Mouse (Mus musculus) CD8-positive naive resting alpha-beta T cell, adult 2 months (primary cell): ENCODE data around the gene Limch1.

ENCODE experiments used
- DNase-seq, 2 experiments: peaks; one replicate each; pipeline ENCODE4 v3.0.0; 2022; ENCODE audit warnings: low read depth in 2 of 2, low spot score in 2 of 2

Limch1 gene

DNA sequence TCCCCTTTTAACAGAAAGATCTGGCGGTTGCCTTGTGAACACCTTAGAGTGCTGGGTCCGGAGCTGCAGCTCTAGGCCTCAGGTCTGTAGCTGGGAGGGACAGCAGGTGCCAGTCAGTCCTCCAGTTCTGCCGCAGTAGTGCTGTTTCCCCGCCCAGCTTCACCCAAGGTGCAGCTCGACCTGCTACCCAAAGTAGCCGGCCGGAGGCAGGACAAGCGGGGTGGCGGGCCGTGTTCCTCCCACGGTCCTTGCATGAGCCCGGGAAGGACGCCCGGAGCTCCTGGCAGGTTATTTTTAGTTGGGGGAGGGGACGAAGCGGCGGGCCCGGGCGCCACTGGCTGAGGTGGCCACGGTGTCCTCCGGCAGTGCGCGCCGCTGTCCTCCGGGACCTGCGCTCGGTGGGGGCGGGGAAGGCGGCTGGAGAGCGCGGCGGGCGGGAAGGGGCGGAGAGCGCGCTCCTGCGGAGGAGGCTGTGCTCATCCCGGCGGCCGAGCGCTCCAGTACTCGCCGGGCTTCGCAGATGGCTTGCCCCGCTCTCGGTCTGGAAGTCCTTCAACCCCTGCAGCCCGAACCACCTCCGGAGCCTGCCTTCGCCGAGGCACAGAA, at the start of gene Limch1:
Limch1 (plus strand) TSS at position 438 of the 606 bp plus-strand sequence.
- no peak for DNase-seq

GRCm38 (mm10) chr5:66697119-66697518, 48.5 kb upstream of the Limch1 start:
- peak; percentile 9 to 19 for DNase-seq

- DNase-seq = no peak
Measured at GRCm38 (mm10) chr5:66699911-66700310, 45.7 kb upstream of the Limch1 start.

GRCm38 (mm10) chr5:66701951-66702350, 43.7 kb upstream of the Limch1 start:
- no peak for DNase-seq

GRCm38 (mm10) chr5:66703317-66704004, 42.2 kb upstream of the Limch1 start:
- DNase-seq = no peak

- no peak for DNase-seq
Measured at GRCm38 (mm10) chr5:66707859-66708258, 37.8 kb upstream of the Limch1 start.

DNA sequence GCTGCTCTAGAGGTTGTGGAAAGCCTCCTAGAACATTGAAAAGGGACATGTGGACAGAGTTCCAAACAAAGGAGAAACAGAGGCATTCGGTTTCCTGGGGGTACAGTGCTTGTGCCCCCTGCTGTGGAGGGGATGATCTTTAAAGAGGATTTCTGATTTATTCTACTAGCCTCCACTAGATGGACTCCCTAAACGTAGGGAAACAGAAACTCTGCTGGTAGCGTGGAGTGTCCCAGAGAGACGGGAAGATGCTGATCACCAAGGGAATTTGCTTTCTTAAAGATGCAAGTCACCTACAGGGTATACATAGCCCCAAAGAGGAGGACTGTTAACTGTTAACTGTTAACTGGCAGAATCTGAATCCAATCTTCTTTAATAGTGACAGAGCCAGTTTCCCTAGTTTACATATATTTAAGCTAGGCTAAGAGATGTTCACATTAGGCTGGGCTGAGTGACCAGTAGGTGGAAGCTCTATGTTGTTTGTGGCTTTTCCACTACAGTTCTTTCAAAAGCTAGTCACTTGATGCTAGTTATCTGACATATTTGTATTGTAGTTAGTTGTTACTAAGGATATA, 35.1 kb upstream of the Limch1 start:
- DNase-seq = no peak

DNA sequence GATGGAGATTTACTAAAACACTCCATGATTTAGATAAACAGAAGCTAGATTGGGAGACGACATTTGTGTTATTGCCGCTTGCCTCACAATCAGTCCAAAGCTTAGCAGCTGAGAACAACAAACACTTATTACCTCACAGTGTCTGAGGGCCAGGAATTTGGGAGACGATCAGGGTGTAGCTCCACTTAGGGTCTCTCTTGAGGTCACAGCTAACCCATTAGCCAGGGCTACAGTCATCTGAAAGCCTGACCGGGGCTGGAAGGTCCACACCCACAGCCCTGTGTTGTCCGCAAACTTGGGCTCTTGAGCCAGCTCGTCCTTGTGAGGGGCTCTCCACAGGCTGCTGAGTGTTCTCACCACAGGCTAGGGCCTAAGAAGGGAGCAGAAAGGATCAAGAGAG, 32.8 kb upstream of the Limch1 start:
- no peak for DNase-seq

- DNase-seq = no peak
Measured at GRCm38 (mm10) chr5:66715498-66715931, 30.1 kb upstream of the Limch1 start.

DNA sequence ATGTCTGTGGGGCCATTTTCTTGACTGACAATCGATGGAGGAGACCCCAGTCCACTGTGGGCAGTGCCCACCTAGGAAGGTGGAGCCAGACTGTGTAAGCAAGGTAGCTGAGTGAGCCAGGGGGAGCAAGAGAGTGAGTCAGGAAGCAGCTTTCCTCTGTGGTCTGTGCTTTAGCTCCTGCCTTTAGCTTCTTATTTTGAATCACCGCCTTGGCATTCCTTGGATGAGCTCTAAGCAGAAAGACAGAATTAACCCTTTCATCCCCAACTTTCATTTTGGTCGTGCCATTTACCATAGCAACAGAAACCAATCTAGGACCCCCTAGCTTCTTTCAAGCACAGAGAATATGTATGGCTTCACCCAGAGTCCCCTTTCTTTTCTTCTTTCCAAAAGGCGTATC, 27.7 kb upstream of the Limch1 start:
- DNase-seq = no peak

GRCm38 (mm10) chr5:66718413-66718812, 27.2 kb upstream of the Limch1 start:
- no peak for DNase-seq

DNA sequence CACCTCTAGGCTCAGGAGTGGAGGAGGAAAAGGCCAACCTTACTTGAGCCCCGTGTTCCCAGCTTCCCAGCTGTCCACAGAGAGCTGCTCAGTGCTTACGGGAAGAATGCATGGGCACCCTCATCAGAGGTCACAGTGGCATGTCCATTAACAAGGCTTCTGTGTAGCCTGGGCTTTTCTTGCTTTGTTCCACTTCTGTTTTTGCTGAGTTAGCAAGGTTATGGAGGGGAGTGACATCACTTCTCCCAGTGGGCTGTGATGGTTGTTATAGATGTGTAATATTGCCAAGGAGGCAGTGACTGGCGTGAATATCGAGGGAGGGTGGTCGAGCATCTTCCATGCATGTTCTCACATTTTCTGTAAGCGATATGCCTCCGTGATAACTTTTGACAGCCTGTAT, 26.7 kb upstream of the Limch1 start:
- DNase-seq = no peak

DNA sequence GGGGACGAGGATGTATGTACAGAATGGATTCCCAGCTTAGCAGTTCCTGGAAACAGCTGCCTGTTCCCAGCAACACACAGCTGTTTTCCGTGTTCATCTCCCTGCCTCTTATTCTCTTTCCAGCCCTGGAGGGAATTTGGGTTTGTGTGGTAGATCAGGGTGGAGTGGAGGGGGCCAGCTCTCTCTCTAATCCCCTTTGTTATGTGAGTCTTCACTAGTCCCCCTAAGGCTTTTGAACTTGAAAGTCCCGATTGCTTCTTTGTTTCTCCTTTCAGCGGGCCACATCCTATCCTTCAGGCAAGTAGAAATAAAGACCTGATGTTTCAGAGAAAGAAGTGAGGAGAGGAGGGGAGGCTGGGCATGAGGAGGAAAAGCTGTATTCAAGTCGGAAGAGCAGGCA, 24.7 kb upstream of the Limch1 start:
- DNase-seq = no peak

- no peak for DNase-seq
Measured at GRCm38 (mm10) chr5:66722586-66722985, 23.0 kb upstream of the Limch1 start.

DNA sequence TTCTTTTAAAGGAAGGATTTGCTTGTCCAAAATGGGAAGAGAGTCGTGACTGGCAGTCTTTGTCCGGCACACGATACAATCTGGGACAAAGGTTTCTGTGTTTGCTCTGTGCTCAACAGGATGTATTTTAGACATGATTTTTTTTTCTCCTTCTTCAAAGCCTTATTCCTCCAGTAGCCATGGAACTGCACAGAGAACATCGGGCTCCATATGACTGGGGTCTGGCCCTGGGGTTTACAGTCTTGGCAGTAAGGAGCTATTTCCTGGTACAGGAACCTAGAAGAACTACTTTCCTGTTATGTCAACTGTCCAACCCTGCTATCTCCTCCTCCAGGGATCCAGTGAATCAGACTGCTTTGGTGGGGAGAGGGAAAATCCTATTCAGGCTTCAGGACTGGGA, 22.6 kb upstream of the Limch1 start:
- DNase-seq = no peak

- DNase-seq = no peak
Measured at GRCm38 (mm10) chr5:66723626-66724025, 22.0 kb upstream of the Limch1 start.

GRCm38 (mm10) chr5:66729306-66729705, 16.3 kb upstream of the Limch1 start:
- DNase-seq = no peak

DNA sequence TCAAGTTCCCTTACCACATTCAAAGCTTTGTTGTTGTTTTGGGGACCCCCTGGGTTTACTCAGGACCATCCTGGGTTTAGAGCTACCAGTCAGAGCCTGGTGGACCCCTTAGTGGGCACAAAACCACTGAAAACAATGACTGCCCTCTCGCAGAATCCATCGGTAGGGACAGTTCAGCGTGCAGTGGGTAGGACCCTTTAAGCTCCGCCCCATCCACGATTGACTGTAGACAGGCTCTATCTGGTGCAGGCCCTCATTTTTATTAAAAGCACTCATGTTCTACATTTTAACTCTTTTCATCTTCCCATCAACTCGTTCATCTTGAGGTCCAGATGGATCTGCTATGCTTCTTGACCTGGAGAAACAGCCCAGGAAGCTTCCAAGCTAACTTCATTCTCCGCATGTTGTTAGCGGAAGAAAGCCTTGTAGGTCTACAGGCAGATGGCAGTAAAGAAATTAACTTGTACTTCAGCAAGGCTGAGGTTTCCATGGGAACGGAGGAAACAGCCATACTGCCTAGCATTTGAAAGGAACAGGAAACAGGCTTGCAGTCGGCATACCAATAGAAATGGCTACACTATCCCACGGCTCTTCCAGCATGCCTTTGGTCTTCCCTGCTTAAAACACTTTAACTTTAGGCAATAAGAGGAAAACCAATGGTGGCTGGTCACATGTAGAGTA, 14.9 kb upstream of the Limch1 start:
- no peak for DNase-seq

DNA sequence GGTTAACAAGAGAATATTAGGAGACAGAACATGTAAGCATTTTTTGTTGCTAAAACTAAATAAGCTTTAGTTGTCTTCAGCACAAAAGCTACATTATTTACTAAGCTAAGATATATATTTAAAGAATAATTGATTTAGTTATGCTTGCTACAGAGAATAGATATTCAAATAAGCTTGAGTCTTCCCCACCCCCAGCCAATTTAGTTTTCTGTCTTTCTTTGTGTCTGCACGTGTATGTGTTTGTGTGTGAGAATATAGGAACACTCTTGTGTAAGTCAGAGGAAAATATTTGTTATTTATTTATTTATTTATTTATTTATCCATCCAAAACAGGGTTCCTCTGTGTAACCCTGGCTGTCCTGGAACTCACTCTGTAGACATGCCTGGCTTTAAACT, 14.3 kb upstream of the Limch1 start:
- DNase-seq = no peak

GRCm38 (mm10) chr5:66733556-66733955, 12.1 kb upstream of the Limch1 start:
- DNase-seq = no peak

GRCm38 (mm10) chr5:66739376-66739775, 6.3 kb upstream of the Limch1 start:
- no peak for DNase-seq
